Mouse (Mus musculus) liver, embryonic 11.5 days (tissue): ENCODE measurements at regions not wholly inside any gene's neighbourhood (a gene's known extent, or its start where the extent isn't known, plus 50 kb on each side); places are given as distances from the start of the nearest gene placed in this dataset.

Experiments
- ATAC-seq: fragments of 200-750 bp; cut with Nextera tagmentation; replicated peaks from 2 replicates; pipeline ENCODE4 v1.8.0; 2017; ENCODE audit warnings: moderate number of reproducible peaks, mild to moderate bottlenecking, moderate TSS enrichment, moderate library complexity; ENCODE audit not compliant: low FRiP score
- DNase-seq: peaks from one replicate; pipeline ENCODE4 v3.0.0-alpha.2; 2017; ENCODE audit warnings: low spot score
- H3K27ac ChIP-seq: fragments of 300-500 bp; sonication (generic); 2 replicates; pipeline ENCODE4 v1.5.1; 2014; ENCODE audit warnings: mild to moderate bottlenecking, low read depth, low read length, control low read depth
- H3K27me3 ChIP-seq: fragments of 300-500 bp; sonication (generic); replicated peaks from 2 replicates; pipeline ENCODE4 v1.6.1; 2014; ENCODE audit warnings: low read length, mixed read lengths; ENCODE audit not compliant: control insufficient read depth, insufficient read depth
- H3K36me3 ChIP-seq: fragments of 300-500 bp; sonication (generic); 2 replicates; pipeline ENCODE4 v1.6.1; 2014; ENCODE audit warnings: mild to moderate bottlenecking, low read length, moderate library complexity, mixed read lengths; ENCODE audit not compliant: control insufficient read depth, insufficient read depth
- H3K4me1 ChIP-seq: fragments of 300-500 bp; sonication (generic); replicated peaks from 2 replicates; pipeline ENCODE4 v1.6.1; 2014; ENCODE audit warnings: low read length, mixed read lengths; ENCODE audit not compliant: control insufficient read depth, insufficient read depth
- H3K4me2 ChIP-seq: fragments of 300-500 bp; sonication (generic); 2 replicates; pipeline ENCODE4 v1.6.1; 2014; ENCODE audit warnings: mild to moderate bottlenecking, control low read depth, moderate library complexity
- H3K4me3 ChIP-seq: fragments of 300-500 bp; sonication (generic); 2 replicates; pipeline ENCODE4 v1.5.1; 2014; ENCODE audit warnings: low read depth, low read length, control low read depth
- H3K9ac ChIP-seq: fragments of 300-500 bp; sonication (generic); 2 replicates; pipeline ENCODE4 v1.6.1; 2014; ENCODE audit warnings: low read depth, low read length, control low read depth
- H3K9me3 ChIP-seq: fragments of 300-500 bp; sonication (generic); 2 replicates; pipeline ENCODE4 v1.6.1; 2016; ENCODE audit warnings: low read length, inconsistent platforms, mixed read lengths; ENCODE audit not compliant: control insufficient read depth
- WGBS: fragments of 180-500 bp; shearing (Covaris S2); extraction: QIAGEN DNeasy Blood & Tissue Kit; methylation state at CpG from one replicate; pipeline ENCODE4 v1.1.7; 2014; 5-methylcytosine and 5-hydroxymethylcytosine counted together

DNA sequence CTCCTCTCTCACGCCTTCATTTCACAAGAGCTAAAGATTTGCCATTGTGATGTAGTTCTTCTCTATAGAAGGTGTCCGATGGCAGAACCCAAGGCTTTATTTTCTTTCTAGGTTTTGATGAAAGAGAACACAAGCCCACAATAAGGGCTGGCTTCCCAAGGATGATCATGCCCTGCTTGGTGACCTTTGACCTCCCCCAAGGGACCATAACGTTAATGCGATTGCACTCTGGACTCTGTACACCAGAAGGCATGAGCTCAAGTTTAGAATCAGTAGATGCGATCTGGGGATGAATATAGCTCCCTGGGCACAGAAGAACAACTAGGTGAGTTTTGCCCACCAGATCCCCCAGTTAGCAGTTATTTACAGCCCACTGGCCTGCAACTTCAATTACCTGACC, 150.7 kb downstream of the Nrip1 start:
- DNase-seq (no peak), ATAC-seq (no peak)
- Histone ChIP-seq H3K4me1 (peaks cover 6% of the 10 kb centered on the region; the same call in 1 of the 2 replicates), H3K27me3 (no peaks in the 10 kb centered on the region), H3K27ac (no peak overlapping the region), H3K4me2 (no peak overlapping the region), H3K4me3 (no peak overlapping the region), H3K9ac (no peak overlapping the region), H3K9me3 (no peaks in the 10 kb centered on the region), H3K36me3 (no peaks in the 10 kb centered on the region)
- WGBS, result 77% methylated on average over 5 of the region's 5 CpGs

DNA sequence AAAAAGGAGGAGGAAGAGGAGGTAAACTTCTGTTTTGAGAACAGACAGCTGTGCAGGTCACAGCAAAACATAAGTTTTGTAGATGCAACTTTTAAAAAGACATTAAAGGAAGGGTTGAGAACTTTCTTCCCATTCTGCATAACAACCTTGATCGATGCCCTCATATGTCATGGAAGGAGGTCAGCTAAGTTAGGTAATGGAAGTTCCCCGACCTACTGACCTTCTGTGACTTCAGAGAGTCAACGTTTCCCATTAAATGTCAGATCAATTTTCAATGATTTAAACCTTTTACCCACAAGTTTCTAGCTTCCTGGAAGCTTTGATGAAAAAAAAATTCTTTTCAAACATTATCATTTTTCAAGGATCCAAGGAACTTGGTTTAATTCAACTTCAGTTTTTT, 153.2 kb downstream of the Nrip1 start:
- H3K27ac ChIP-seq, result no peak overlapping the region
- H3K4me2 ChIP-seq, result no peak overlapping the region
- no peaks in the 10 kb centered on the region for H3K27me3 ChIP-seq
- H3K9ac ChIP-seq, result no peak overlapping the region
- 75% methylated on average over 3 of the region's 3 CpGs for WGBS
- H3K4me3 ChIP-seq, result no peak overlapping the region
- H3K36me3 ChIP-seq, result no peaks in the 10 kb centered on the region
- ATAC-seq, result no peak
- no peaks in the 10 kb centered on the region for H3K9me3 ChIP-seq
- no peak for DNase-seq
- H3K4me1 ChIP-seq, result no peaks in the 10 kb centered on the region

DNA sequence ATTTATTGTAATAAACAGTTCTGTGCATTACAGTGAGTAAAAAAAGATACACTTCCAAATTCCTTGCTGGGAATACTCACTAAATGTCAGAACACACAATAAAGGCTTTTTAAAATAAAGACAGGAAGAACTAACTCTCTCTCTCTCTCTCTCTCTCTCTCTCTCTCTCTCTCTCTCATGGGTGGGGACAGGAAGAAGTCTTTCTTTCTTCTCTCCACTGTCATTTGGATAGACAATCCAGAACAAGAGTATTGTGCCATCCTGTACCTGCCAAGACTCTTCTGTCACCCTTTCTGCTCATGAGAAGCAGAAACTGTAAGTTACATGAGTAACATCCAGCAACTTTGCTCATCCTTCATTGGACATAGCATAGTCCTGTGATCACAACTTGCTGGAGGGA, 154.4 kb downstream of the Nrip1 start:
- DNase-seq (no peak), ATAC-seq (no peak)
- Histone ChIP-seq H3K36me3 (no peaks in the 10 kb centered on the region), H3K27me3 (no peaks in the 10 kb centered on the region), H3K4me2 (no peak overlapping the region), H3K4me3 (no peak overlapping the region), H3K9ac (no peak overlapping the region), H3K4me1 (no peaks in the 10 kb centered on the region), H3K27ac (no peak overlapping the region), H3K9me3 (no peaks in the 10 kb centered on the region)

DNA sequence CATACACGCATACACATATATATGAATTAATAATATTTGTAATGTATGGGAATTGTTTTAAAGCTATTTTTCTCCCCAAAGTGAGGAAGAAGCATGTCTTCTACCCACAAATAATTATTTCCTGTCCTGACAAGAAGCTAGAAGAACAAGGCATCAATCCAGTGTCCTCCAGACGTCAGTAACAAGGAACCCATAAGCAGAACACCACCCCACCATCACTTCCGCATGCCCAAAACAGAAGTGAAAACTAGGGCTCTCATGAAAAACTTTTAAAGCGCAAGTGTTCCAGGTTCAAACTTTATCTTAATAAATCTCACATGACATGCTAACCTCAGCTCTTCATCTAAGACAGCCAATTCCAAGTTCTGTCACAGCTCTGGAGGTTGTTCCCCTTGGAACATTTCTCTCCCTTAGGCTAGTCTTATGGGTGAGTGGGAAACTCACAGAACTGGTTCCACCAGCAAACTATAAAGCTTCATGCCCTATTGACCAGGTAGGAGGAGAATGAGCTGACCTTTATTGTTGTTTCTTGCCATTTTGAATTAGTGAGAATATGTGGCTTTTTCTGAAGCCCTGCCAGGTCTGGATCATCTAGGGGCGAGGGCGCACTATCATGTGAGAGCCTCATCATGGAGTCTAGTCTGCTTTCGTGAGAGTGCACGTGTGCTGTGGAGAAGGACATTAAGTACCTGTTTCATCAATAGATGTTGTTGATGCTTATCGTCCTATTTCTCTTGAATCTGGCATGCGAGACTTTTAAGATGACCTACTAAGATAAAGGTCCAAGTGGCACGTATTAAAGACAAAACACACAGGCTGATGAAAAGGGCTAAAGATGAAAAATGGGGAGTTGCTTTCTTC, 155.1 kb downstream of the Nrip1 start:
- Histone ChIP-seq H3K9ac (no peak overlapping the region), H3K27ac (no peak overlapping the region), H3K4me3 (no peak overlapping the region), H3K9me3 (no peaks in the 10 kb centered on the region), H3K4me1 (no peaks in the 10 kb centered on the region), H3K36me3 (no peaks in the 10 kb centered on the region), H3K4me2 (no peak overlapping the region), H3K27me3 (no peaks in the 10 kb centered on the region)
- ATAC-seq (no peak), DNase-seq (no peak)
- WGBS, result 82% methylated on average over 11 of the region's 11 CpGs

DNA sequence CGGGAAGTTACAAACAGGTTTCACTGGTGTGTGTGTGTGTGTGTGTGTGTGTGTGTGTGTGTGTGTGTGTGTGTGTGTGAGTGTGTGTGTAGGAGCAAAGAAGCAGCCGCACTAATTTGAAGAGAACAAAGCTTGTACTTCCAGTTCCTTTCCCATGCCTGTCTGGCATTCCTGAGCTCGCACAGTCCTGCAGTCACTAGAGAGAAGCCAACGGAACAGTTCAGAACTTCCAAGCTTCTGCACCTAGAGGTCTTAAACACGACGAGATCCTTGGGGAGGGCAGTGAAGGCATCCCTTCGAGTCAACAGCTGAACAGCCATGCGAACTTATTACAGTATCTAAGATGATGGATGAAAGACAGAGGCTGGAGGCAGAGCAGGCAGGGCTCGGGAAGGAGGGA, 157.4 kb downstream of the Nrip1 start:
- Histone ChIP-seq H3K27ac (no peak overlapping the region), H3K4me3 (no peak overlapping the region), H3K4me1 (no peaks in the 10 kb centered on the region), H3K36me3 (no peaks in the 10 kb centered on the region), H3K4me2 (no peak overlapping the region), H3K9ac (no peak overlapping the region), H3K9me3 (no peaks in the 10 kb centered on the region), H3K27me3 (no peaks in the 10 kb centered on the region)
- 58% methylated on average over 8 of the region's 9 CpGs for WGBS
- DNase-seq (no peak), ATAC-seq (no peak)

DNA sequence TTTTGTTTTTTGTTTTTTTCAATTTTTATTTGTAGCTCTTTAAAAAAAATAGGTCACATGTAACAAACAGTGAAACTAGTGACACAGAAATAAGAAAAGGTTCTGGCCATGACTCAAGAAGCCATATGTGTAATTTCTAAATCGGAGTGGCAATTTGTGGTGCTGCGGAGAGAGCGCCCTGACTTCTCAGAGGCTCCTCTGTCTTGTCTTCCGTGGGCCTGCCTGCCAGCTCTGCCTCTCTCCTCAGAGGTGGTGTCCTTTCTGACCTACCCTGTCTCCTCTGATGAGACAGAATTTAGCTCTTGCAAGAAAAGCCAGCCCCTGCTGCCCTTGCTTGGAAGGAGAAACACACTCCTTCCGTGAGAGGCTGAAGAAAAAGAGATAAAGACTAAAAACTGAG, 158.1 kb downstream of the Nrip1 start:
- no peak overlapping the region for H3K4me2 ChIP-seq
- WGBS, result 70% methylated on average over 5 of the region's 5 CpGs
- H3K27me3 ChIP-seq, result no peaks in the 10 kb centered on the region
- no peak overlapping the region for H3K9ac ChIP-seq
- no peaks in the 10 kb centered on the region for H3K4me1 ChIP-seq
- H3K4me3 ChIP-seq, result no peak overlapping the region
- H3K9me3 ChIP-seq, result no peaks in the 10 kb centered on the region
- no peaks in the 10 kb centered on the region for H3K36me3 ChIP-seq
- DNase-seq (no peak), ATAC-seq (no peak)
- H3K27ac ChIP-seq, result no peak overlapping the region

DNA sequence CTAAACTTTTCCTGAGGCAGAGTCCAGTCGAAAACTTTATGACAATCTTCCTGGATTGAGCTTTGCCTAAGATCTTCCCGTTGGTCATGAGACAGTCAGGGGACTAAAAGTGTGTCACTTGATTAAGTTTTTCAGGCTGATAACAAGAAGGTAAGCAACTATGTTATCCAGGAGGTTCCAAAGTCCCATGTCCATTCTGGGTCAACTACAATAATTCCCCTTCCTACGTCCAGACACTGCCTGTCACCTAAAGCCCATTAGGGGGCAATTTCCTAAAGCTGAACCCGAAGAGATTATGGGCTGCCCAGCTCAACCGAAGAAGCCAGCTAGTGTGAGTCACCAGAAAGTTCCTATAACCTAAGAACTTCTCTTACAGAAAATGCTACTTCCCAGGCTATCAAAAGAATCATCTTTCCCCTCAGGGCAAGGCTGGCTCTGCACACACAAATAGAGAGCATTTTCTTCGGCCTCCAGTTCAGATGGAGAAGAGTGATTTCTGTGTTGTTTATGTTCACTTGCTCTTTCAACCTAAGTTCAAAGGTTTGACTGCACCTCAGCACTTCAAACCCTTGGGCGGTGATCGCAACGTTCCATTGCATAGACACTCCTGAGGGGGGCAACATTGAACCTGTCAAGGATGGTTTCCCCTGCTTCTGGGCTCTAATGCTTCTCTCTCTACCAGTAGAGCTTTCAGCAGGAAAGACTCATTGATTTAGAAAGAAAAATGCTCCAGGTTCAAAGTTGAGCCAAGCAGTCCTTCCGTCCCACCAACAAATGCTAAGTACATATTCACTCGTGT, 171.7 kb downstream of the Nrip1 start:
- Histone ChIP-seq H3K4me1 (no peaks in the 10 kb centered on the region), H3K27me3 (no peaks in the 10 kb centered on the region), H3K4me2 (no peak overlapping the region), H3K4me3 (no peak overlapping the region), H3K9ac (no peak overlapping the region), H3K9me3 (no peaks in the 10 kb centered on the region), H3K36me3 (no peaks in the 10 kb centered on the region), H3K27ac (no peak overlapping the region)
- 46% methylated on average over 11 of the region's 11 CpGs for WGBS
- DNase-seq (no peak), ATAC-seq (peak; percentile 56)

DNA sequence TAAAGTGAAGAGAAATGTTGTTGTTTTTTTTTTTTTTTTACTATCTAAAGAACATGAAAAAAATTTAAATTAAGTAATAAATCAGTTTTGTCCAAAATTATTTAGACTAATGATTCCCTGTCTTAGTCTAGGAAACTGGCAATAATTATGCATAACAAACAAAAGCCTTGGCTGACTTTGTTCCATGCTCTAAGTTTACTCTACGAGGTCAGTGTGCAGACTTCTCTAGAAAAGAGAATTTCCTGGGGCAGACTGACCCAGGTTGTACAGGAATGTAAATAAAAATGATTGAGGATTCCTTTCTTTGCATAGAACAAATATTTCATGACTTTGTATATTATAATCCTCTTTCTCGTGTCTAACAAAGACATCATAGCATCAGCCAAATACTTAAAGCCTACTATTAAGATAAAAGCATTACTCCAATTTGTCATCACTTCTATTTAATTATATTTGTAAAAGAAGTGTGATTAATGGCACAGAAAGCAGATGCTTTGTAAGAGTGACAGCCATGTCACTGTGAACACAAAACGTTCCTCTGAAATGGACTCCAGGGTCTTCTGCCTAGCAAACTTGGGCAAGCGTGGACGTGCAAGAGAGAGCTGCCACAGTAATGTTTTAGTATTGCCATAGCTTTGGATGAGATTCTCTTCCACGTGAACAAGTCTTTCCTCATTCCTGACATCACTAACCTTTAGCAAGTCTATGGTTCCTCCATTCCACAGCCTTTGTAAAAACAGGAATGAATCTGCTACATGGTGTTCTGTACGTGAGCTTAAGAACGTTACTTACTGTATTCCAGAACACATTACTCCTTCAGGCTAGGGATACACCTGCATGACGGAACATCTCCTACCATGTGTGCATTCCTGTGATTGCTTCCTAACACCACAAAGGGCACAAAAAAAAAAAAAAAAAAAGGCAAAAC, 172.6 kb downstream of the Nrip1 start:
- H3K27ac ChIP-seq, result no peak overlapping the region
- no peaks in the 10 kb centered on the region for H3K9me3 ChIP-seq
- no peak overlapping the region for H3K4me2 ChIP-seq
- ATAC-seq (no peak), DNase-seq (no peak)
- no peaks in the 10 kb centered on the region for H3K36me3 ChIP-seq
- H3K9ac ChIP-seq, result no peak overlapping the region
- H3K4me1 ChIP-seq, result no peaks in the 10 kb centered on the region
- 76% methylated on average over 9 of the region's 9 CpGs for WGBS
- H3K27me3 ChIP-seq, result no peaks in the 10 kb centered on the region
- no peak overlapping the region for H3K4me3 ChIP-seq
